Mouse (Mus musculus) midbrain, embryonic 11.5 days (tissue): ENCODE measurements at regions not wholly inside any gene's neighbourhood (a gene's known extent, or its start where the extent isn't known, plus 50 kb on each side); places are given as distances from the start of the nearest gene placed in this dataset.
A peak's percentile ranks its signal among the peaks of the same experiment; 100 is the strongest.

Experiments
- ATAC-seq: fragments of 200-750 bp; cut with Nextera tagmentation; 2 replicates; pipeline ENCODE4 v1.8.0; 2017; ENCODE audit warnings: moderate TSS enrichment, moderate library complexity; ENCODE audit not compliant: low FRiP score
- DNase-seq: peaks from one replicate; pipeline ENCODE4 v3.0.0; 2015; ENCODE audit warnings: low spot score; ENCODE audit errors: missing footprints
- H3K27ac ChIP-seq: fragments of 300-500 bp; sonication (generic); 2 replicates; pipeline ENCODE4 v1.5.1; 2014; ENCODE audit warnings: low read depth, low read length
- H3K27me3 ChIP-seq: fragments of 300-500 bp; sonication (generic); 2 replicates; pipeline ENCODE4 v1.6.1; 2014; ENCODE audit warnings: mild to moderate bottlenecking, low read length, moderate library complexity, mixed read lengths; ENCODE audit not compliant: control insufficient read depth, insufficient read depth
- H3K36me3 ChIP-seq: fragments of 300-500 bp; sonication (generic); 2 replicates; pipeline ENCODE4 v1.6.1; 2014; ENCODE audit warnings: mild to moderate bottlenecking, low read length, moderate library complexity, mixed read lengths; ENCODE audit not compliant: control insufficient read depth, insufficient read depth
- H3K4me1 ChIP-seq: fragments of 300-500 bp; sonication (generic); 2 replicates; pipeline ENCODE4 v1.6.1; 2014; ENCODE audit warnings: low read length; ENCODE audit not compliant: control insufficient read depth, insufficient read depth
- H3K4me2 ChIP-seq: fragments of 300-500 bp; sonication (generic); 2 replicates; pipeline ENCODE4 v1.6.1; 2014; ENCODE audit warnings: mild to moderate bottlenecking, moderate library complexity
- H3K4me3 ChIP-seq: fragments of 300-500 bp; sonication (generic); 2 replicates; pipeline ENCODE4 v1.5.1; 2014; ENCODE audit warnings: low read depth, low read length
- H3K9ac ChIP-seq: fragments of 300-500 bp; sonication (generic); 2 replicates; pipeline ENCODE4 v1.6.1; 2014; ENCODE audit warnings: low read length
- H3K9me3 ChIP-seq: fragments of 300-500 bp; sonication (generic); 2 replicates; pipeline ENCODE4 v1.6.1; 2016; ENCODE audit warnings: low read length; ENCODE audit not compliant: control insufficient read depth
- WGBS: fragments of 180-500 bp; shearing (Covaris S2); extraction: QIAGEN DNeasy Blood & Tissue Kit; methylation state at CpG from one replicate; pipeline ENCODE4 v1.1.7; 2014; 5-methylcytosine and 5-hydroxymethylcytosine counted together

GRCm38 (mm10) chr9:58421702-58422392 is 51.6 kb upstream of the Tbc1d21 start:
- ATAC-seq: 0 out of 2 replicates have a peak, but pooled peaks have one; percentile 44

GRCm38 (mm10) chr9:58428795-58429194 is 58.5 kb upstream of the Tbc1d21 start:
- Histone ChIP-seq H3K4me2 (no peak overlapping the region), H3K9ac (no peak overlapping the region), H3K4me3 (no peak overlapping the region), H3K36me3 (no peaks in the 10 kb centered on the region), H3K4me1 (no peaks in the 10 kb centered on the region), H3K9me3 (no peaks in the 10 kb centered on the region), H3K27me3 (no peaks in the 10 kb centered on the region), H3K27ac (no peak overlapping the region)
- WGBS: 87% methylated on average over 7 of the region's 7 CpGs
- DNase-seq (no peak), ATAC-seq (no peak)

More at GRCm38 (mm10) chr9:58421702-58422392, 51.6 kb upstream of the Tbc1d21 start:
- no peaks in the 10 kb centered on the region for H3K27me3 ChIP-seq
- H3K9ac ChIP-seq: no peak overlapping the region
- H3K4me3 ChIP-seq: no peak overlapping the region
- H3K4me2 ChIP-seq: no peak overlapping the region
- H3K4me1 ChIP-seq: no peaks in the 10 kb centered on the region
- H3K9me3 ChIP-seq: no peaks in the 10 kb centered on the region
- no peaks in the 10 kb centered on the region for H3K36me3 ChIP-seq
- DNase-seq: no peak
- H3K27ac ChIP-seq: peak overlapping the region; percentile 18; the same call in 1 of the 2 replicates
- 59% methylated on average over 9 of the region's 9 CpGs for WGBS

GRCm38 (mm10) chr9:58430772-58431171 is 57.6 kb upstream of the Insyn1 start:
- Histone ChIP-seq H3K4me3 (no peak overlapping the region), H3K4me2 (no peak overlapping the region), H3K36me3 (no peaks in the 10 kb centered on the region), H3K9ac (no peak overlapping the region), H3K9me3 (no peaks in the 10 kb centered on the region), H3K27me3 (no peaks in the 10 kb centered on the region), H3K4me1 (no peaks in the 10 kb centered on the region), H3K27ac (no peak overlapping the region)
- no peak for ATAC-seq
- no peak for DNase-seq
- WGBS: 94% methylated on average over 4 of the region's 4 CpGs

GRCm38 (mm10) chr9:58432793-58433370 is 55.5 kb upstream of the Insyn1 start:
- Histone ChIP-seq H3K27me3 (no peaks in the 10 kb centered on the region), H3K4me2 (no peak overlapping the region), H3K4me1 (no peaks in the 10 kb centered on the region), H3K36me3 (no peaks in the 10 kb centered on the region), H3K9ac (no peak overlapping the region), H3K27ac (no peak overlapping the region), H3K4me3 (no peak overlapping the region), H3K9me3 (no peaks in the 10 kb centered on the region)
- no peak for ATAC-seq
- DNase-seq: no peak
- WGBS: 76% methylated on average over 5 of the region's 5 CpGs

- Histone ChIP-seq H3K4me2 (no peak overlapping the region), H3K36me3 (no peaks in the 10 kb centered on the region), H3K9ac (no peak overlapping the region), H3K27me3 (no peaks in the 10 kb centered on the region), H3K9me3 (no peaks in the 10 kb centered on the region), H3K4me1 (no peaks in the 10 kb centered on the region; the same call in 1 of the 2 replicates), H3K4me3 (no peak overlapping the region), H3K27ac (no peak overlapping the region)
- 81% methylated on average over 10 of the region's 10 CpGs for WGBS
- ATAC-seq: no peak
- no peak for DNase-seq
Measured at GRCm38 (mm10) chr9:58436246-58437091, 51.9 kb upstream of the Insyn1 start.

- DNase-seq (no peak), ATAC-seq (no peak)
- H3K27me3 ChIP-seq: no peaks in the 10 kb centered on the region
- no peak overlapping the region for H3K4me3 ChIP-seq
- H3K9me3 ChIP-seq: no peaks in the 10 kb centered on the region
- H3K27ac ChIP-seq: no peak overlapping the region
- H3K9ac ChIP-seq: no peak overlapping the region
- no peaks in the 10 kb centered on the region for H3K36me3 ChIP-seq
- whole genome bisulfite sequencing: 87% methylated on average over 11 of the region's 11 CpGs
- no peaks in the 10 kb centered on the region; the same call in 1 of the 2 replicates for H3K4me1 ChIP-seq
- no peak overlapping the region for H3K4me2 ChIP-seq
Measured at GRCm38 (mm10) chr9:58437541-58437940, 50.9 kb upstream of the Insyn1 start.

GRCm38 (mm10) chr9:58438071-58438858 is 50.1 kb upstream of the Insyn1 start:
- H3K4me2 ChIP-seq: no peak overlapping the region
- no peak overlapping the region for H3K9ac ChIP-seq
- H3K27ac ChIP-seq: no peak overlapping the region
- H3K4me3 ChIP-seq: no peak overlapping the region
- ATAC-seq (no peak), DNase-seq (no peak)
- H3K36me3 ChIP-seq: no peaks in the 10 kb centered on the region
- WGBS: 75% methylated on average over 7 of the region's 7 CpGs
- no peaks in the 10 kb centered on the region for H3K9me3 ChIP-seq
- no peaks in the 10 kb centered on the region; the same call in 1 of the 2 replicates for H3K4me1 ChIP-seq
- no peaks in the 10 kb centered on the region for H3K27me3 ChIP-seq
